Mouse (Mus musculus) CD4-positive helper T cell, adult 2 months (primary cell): ENCODE measurements at regions not wholly inside any gene's neighbourhood (a gene's known extent, or its start where the extent isn't known, plus 50 kb on each side); places are given as distances from the start of the nearest gene placed in this dataset.
A peak's percentile ranks its signal among the peaks of the same experiment; 100 is the strongest.

Experiments
- DNase-seq: peaks from one replicate; pipeline ENCODE4 v3.0.0-alpha.2; 2012; ENCODE audit warnings: low read depth, missing footprints, low spot score

DNA sequence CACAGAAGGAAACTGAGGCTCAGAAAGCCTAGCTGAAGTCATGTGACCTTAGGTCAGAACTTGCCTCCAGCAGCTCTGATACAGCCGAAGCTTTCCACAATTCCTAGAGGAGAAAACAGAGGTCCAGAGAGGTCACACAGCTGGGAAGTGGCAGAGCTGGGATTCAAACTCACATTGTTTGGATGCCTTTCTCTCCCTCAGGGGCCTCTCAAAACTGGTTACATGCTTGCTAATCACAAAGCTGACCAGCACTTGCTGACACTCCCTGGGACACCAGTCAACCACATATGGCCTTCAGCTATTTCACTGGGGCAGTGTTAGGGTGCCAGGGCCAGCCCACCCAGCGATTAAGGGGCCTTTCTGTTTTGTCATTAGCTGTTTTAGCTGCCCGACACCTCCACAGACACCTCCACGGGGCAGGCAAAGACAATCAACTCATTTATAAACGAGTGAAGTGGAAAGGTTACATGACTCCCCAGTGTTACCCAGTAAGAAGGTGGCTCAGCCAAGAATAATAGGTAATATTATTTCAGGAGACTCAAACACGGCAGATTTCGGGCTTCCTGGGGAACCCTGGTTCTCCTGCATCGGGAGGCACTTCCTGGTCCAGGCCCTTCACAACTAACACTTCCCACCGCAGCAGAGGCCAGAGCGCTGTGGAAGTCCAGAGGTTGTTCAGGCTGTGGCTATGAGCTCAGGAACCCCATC is 71.4 kb downstream of the 2410131K14Rik start:
- no peak for DNase-seq

- DNase-seq: peak; percentile 38
Measured at GRCm38 (mm10) chr5:118318073-118318472, 73.0 kb downstream of the 2410131K14Rik start.

GRCm38 (mm10) chr5:118318883-118319282 is 73.9 kb downstream of the 2410131K14Rik start:
- no peak for DNase-seq

DNA sequence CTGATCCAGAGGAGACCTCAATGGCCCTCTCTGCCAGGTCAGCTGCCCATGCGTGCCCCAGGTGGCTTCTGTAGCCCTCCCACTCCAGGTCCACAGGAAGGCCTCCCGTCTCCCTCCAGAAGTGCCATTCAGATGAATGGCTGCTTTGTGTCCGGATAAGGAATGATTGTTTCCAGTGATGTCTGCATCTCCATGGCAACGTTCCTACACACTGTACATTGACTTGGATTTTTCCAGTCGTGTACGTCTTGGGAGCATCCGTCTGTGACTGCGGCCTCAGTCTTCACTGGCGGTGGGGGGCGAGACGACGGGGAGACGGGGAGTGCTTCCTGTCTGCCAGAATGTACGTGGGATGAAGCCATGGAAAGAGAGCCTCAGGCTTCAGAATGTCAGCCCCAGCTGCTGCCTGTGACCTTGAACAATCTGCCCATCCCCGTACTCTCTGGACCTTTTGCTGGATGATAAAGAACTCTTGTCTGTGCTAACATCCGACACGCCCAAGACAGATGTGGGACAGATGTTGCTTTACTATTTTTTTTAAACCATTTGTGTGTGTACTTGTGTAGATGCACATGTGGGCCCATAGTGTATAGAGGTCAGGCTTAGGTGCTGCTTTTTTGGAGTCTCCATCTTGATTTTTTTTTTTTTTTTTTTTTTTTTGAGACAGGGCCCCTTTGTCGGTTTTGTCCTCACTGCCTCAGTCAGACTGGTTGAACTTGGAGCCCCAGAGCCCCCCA is 76.9 kb downstream of the 2410131K14Rik start:
- no peak for DNase-seq

GRCm38 (mm10) chr5:118323151-118323550 is 78.1 kb downstream of the 2410131K14Rik start:
- DNase-seq: no peak

- DNase-seq: peak; percentile 84
Measured at GRCm38 (mm10) chr5:118326837-118327541, 82.0 kb downstream of the 2410131K14Rik start.

DNA sequence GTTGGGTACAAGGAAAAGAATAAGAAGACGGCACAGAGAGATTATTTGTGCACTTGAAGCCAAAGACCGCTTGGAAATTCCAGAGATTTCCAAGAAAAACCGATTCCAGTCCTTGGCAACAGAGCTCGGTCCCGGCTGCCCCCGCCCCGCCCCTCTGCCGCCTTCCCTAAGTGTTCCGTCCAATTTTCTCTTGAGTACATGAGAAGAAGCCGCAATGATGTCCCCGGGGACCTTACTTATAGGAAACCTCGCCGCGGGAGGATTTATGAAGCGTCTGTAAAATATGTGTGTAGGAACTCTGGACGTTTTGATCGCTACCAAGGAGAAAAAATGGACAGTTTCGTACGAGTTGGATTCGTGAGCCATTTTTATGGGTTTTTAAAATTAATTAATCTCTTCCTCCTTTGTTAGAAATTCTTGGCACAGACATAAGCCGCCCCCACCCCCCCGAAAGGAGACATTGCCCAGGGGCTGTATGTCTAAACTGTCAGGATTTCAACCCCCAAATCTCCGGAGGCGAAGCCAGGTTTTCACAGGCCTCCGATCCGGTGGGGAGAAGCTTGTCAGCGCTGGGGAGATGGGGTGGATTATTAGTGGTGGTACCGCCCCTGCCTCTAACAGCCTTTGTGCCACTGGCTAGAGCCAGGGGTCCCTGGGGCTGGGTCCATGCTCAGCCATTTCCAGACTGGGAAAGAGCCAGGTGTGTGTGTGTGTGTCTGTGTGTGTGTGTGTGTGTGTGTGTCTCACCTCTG is 83.1 kb downstream of the 2410131K14Rik start:
- DNase-seq: no peak

GRCm38 (mm10) chr5:118329143-118329542 is 84.1 kb downstream of the 2410131K14Rik start:
- DNase-seq: peak; percentile 26

DNA sequence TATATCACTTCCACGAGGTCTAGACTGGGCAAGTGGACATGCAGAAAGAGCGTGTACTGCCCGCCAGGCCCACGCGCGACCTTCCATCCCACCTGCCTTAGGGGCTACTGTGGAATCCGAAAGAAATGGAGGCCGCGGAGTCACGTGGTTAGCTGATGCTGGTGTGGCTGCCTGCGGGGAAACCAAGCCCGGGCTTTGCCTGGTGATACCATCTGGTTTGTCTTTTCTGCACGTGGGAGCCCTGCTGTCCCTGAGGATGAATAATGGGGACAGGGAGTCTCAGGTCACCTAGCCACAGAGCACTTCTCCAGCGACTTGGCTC is 86.2 kb downstream of the 2410131K14Rik start:
- no peak for DNase-seq

DNA sequence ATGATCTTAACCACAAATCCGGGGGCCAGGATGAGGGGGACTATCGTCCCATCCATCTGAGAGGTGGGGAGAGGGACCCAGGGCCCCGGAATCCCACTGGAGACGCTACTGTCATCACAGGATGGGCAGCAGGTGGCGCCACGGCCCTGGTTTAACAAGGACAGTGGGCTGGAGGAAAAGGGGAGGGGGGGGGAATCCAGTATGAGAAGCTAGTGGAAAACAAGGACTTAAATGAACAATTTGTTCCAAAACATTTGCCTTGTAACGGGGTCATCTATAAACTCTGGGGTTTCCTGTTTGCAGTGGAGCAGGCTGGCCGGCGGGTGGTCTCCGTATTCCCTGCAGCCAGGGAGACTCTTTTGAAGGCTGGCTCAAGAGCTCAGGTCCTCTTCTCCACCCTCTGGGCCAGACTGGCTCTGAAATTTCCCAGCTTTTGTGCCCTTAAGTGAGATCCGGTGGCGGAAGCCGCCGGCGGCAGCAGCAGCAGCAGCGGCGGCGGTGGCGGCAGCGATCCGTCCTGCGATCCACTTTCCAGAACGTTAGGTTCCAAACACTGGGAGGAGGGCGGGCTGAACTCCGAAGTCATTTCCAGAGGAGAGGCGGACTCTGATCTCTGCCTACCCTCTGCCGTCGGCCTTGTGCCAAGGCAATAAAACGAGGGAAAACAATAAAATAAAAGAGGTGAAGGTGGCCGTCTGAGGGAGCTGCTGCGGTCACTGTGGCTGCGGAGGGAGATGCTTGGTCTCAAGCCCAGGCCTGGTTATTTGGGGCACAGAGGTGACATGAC is 86.8 kb downstream of the 2410131K14Rik start:
- peak; percentile 56 for DNase-seq

GRCm38 (mm10) chr5:118334054-118334453 is 89.0 kb downstream of the 2410131K14Rik start:
- DNase-seq: no peak

DNA sequence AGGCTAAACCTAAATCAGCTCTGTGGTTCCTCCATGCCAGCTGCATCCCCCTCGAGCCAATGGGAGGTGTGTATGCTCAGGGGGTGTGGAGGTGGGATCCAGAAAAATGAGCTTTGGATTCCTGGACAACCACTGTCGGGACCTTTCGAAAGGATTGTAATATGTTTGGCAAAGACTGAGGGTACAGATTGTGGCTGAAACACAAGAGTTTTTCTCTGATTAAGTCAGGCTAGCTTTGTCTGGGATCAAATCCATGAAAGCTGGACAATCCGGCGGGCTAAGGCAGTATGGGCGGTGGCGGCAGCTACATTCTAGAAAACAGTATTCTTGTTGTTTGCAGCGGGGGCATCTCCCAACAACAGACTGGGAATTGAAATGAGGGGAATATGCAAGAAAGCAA is 93.2 kb downstream of the 2410131K14Rik start:
- no peak for DNase-seq

GRCm38 (mm10) chr5:118339676-118340661 is 94.9 kb downstream of the 2410131K14Rik start:
- DNase-seq: no peak

DNA sequence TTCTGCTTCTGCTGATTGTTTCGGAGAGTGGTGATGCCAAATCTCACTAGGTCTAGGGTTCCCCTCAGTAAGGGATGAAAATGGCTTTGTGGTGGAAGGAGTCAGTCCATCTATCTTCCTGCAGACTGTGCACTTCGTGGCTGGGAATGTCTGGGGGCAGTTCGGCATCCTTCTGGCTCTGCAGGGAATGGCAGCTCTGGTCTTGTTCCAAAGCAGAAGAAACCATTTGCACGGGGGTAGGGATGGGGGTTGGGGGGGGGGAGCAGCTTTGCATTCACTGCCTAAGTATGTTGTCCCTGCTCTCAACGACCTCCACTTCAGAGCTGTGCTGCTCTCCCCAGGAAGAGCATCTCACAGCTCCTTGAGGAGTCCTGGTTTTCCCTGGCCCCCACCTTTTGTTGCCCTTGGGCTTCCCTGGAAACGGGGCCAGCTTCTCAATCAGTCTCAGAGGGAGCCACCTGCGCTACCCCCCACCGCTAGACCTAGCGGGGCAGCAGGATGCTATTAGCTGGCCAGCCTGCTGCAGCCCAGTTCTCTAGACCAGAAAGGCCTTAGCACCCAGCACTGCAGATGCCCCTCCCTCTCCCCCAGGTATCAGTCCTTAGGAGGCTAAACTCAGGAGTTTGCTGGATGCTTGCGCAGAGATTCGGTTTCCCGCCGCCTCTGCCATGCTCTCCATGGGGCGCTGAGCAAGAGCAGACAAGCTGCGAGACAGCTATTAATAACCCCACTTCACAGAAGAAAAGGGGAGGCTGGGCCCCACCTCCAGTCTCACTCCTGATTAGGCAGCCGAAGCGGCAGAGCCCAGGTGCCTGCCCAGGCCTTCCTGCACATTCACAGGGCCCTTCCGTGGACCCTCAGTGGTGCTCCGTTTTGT is 98.7 kb downstream of the 2410131K14Rik start:
- no peak for DNase-seq

DNA sequence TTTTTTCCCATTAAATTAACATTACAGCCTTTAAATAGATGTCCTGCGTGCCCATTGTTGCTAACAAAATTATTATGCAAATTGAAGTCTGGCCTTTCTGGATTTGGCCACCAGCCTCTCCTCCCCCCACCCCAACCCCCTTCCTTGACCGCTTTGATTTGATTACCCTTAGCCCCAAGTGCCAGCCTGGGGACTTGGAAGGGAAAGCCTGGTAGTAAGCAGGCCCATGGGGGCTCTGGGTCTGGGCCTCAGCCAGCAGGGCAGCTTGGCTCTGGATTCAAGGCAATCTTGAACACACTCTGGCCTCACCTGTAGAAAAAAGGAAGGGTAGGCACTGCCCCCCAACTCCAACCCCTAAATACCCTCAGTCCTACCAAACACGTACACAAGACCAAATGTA is 100.2 kb downstream of the 2410131K14Rik start:
- DNase-seq: no peak

- no peak for DNase-seq
Measured at GRCm38 (mm10) chr5:118349057-118349456, 104.0 kb downstream of the 2410131K14Rik start.

DNA sequence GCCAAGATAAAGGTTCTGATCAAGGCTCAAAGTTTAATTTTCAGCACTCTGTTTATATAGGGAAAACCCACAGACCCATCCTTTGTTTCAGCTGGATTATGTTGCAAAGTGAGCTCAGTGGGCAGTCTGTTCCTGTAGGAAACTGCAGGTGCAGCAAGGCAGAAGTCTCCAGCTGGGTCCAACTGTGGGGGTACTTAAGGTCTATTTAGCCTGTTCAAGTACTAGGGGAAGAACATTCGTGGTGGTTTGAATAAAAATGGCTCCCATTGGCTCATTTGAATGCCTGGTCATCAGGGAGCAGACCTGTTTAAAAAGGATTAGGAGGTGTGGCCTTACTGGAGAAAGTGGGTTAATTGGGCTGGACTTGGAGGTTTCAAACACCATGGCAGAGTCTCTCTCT is 106.3 kb downstream of the 2410131K14Rik start:
- DNase-seq: no peak

GRCm38 (mm10) chr5:118352142-118352541 is 107.1 kb downstream of the 2410131K14Rik start:
- DNase-seq: no peak

- no peak for DNase-seq
Measured at GRCm38 (mm10) chr5:118353061-118353460, 108.0 kb downstream of the 2410131K14Rik start.
